Mouse (Mus musculus) heart, postnatal 0 days (tissue): ENCODE results near the gene Tmem255a. TPM values are rescaled to one million over a fixed set of nuclear protein-coding genes. Genes with fewer than 3 reads are reported as not detected.

Source experiments
- ATAC-seq: fragments of 200-750 bp; cut with Nextera tagmentation; 2 replicates; pipeline ENCODE4 v1.8.0; 2017; ENCODE audit warnings: low read depth, moderate number of reproducible peaks, moderate library complexity; ENCODE audit not compliant: insufficient read depth
- DNase-seq: peaks from one replicate; pipeline ENCODE4 v3.0.0-alpha.2; 2016; ENCODE audit warnings: low spot score
- H3K27ac ChIP-seq: fragments of 300-500 bp; sonication (generic); 2 replicates; pipeline ENCODE4 v1.5.1; 2014; ENCODE audit warnings: low read depth, mild to moderate bottlenecking
- H3K27me3 ChIP-seq: fragments of 300-500 bp; sonication (generic); 2 replicates; pipeline ENCODE4 v1.6.1; 2014; ENCODE audit warnings: low read length, mixed read lengths; ENCODE audit not compliant: control insufficient read depth, insufficient read depth
- H3K36me3 ChIP-seq: fragments of 300-500 bp; sonication (generic); replicated peaks from 2 replicates; pipeline ENCODE4 v1.6.1; 2014; ENCODE audit warnings: low read length, mixed read lengths; ENCODE audit not compliant: control insufficient read depth, insufficient read depth
- H3K4me1 ChIP-seq: fragments of 300-500 bp; sonication (generic); 2 replicates; pipeline ENCODE4 v1.6.1; 2014; ENCODE audit warnings: antibody characterized with exemption; ENCODE audit not compliant: control insufficient read depth, insufficient read depth
- H3K4me2 ChIP-seq: fragments of 300-500 bp; sonication (generic); 2 replicates; pipeline ENCODE4 v1.6.1; 2014; ENCODE audit warnings: low read depth, mild to moderate bottlenecking, low read length, moderate library complexity
- H3K4me3 ChIP-seq: fragments of 300-500 bp; sonication (generic); 2 replicates; pipeline ENCODE4 v1.5.1; 2014; ENCODE audit warnings: low read depth, low read length
- H3K9ac ChIP-seq: fragments of 300-500 bp; sonication (generic); replicated peaks from 2 replicates; pipeline ENCODE4 v1.6.1; 2014; ENCODE audit warnings: low read depth, low read length, mixed read lengths
- H3K9me3 ChIP-seq: fragments of 300-500 bp; sonication (generic); replicated peaks from 2 replicates; pipeline ENCODE4 v1.6.1; 2016; ENCODE audit warnings: low read length; ENCODE audit not compliant: control insufficient read depth
- CTCF ChIP-seq: IDR thresholded peaks from 2 replicates; pipeline ENCODE4 v1.5.1; 2016; ENCODE audit warnings: antibody characterized with exemption, control low read depth, low read depth
- EP300 ChIP-seq: IDR thresholded peaks from 2 replicates; pipeline ENCODE4 v1.6.1; 2016; ENCODE audit warnings: antibody characterized with exemption, low read depth
- WGBS: fragments of 180-500 bp; shearing (Covaris S2); extraction: QIAGEN DNeasy Blood & Tissue Kit; methylation state at CpG from one replicate; pipeline ENCODE4 v1.1.7; 2014; 5-methylcytosine and 5-hydroxymethylcytosine counted together
- polyA plus RNA-seq: library from polyadenylated mRNA; unstranded; fragments of >200 nt; fragmentation: Nextera tagmentation; extraction: Ambion mirVana; gene quantifications from 2 replicates; pipeline ENCODE4 v1.2.1, GENCODE M21; 2015
- total RNA-seq: library from RNA; depleted of rRNA; stranded (reverse); fragments of >200 nt; gene quantifications from 2 replicates; pipeline ENCODE4 v1.2.3, GENCODE M21; 2014; ENCODE audit warnings: low replicate concordance; rRNA removed

Gene Tmem255a
- total RNA-seq (15.7 and 31.9 TPM in 2 replicates), polyA plus RNA-seq (23.0 and 23.4 TPM in 2 replicates)

DNA sequence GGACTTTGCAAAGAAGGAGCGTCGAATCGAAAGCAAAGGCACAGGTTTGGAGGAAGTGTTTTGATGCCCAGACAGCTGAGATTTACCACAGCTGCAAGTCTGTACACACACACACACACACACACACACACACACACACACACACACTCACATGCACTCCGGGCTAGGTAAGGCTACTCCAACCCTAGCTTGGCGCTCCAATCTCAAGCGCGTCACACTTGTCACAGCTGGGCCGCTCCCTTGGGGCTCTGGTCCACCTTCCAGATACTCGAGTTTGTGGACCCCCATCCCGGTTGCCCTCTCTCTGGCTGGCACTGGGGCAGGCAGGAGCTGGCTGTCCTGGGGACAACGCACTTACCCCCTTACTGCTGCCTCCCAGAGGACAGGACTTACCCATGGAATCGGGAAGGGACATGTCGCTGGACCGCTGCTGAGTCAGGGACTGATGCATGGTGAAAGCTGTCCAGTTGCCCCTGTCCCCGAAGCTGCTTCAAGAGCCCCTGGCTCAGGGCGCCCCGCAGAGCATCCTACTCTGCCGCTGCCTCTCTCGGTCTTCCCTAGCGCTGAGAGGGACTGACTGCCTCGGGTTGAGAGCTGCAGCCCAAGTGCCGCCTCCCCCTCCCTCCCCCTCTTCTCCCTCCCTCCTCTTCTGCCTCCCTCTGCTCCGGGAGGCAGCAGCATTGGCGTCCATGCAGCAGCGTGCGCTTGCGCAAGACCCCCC is at the start of gene Tmem255a:
Gene Tmem255a (minus strand): TSS at position 589 of the 721 bp plus-strand sequence.
- Histone ChIP-seq H3K27me3 (0 out of 2 replicates have a peak, but pooled peaks cover 4% of the 10 kb centered on the region), H3K9ac (no peak within 1 kb of the TSS; the same call in 1 of the 2 replicates), H3K27ac (peak within 1 kb of the TSS; percentile 48; the same call in 1 of the 2 replicates), H3K4me3 (peak within 1 kb of the TSS; percentile 50), H3K4me2 (peak within 1 kb of the TSS; percentile 66), H3K4me1 (no peaks in the 10 kb centered on the region), H3K36me3 (no peaks in the 10 kb centered on the region), H3K9me3 (no peaks in the 10 kb centered on the region)
- TF ChIP-seq CTCF (no peak), EP300 (no peak)
- DNase-seq, result no peak
- 23% methylated on average over 25 of the region's 27 CpGs for WGBS
- peak; percentile 59 for ATAC-seq

GRCm38 (mm10) chrX:38259610-38260009 is 7.4 kb upstream of the Tmem255a start:
- Histone ChIP-seq H3K9me3 (no peaks in the 10 kb centered on the region), H3K4me2 (no peak overlapping the region), H3K9ac (no peak overlapping the region), H3K4me3 (no peak overlapping the region), H3K4me1 (no peaks in the 10 kb centered on the region), H3K36me3 (no peaks in the 10 kb centered on the region), H3K27me3 (no peaks in the 10 kb centered on the region), H3K27ac (no peak overlapping the region)
- ATAC-seq (no peak), DNase-seq (peak; percentile 8)
- peak; percentile 38 for TF ChIP-seq CTCF
- TF ChIP-seq EP300, result no peak
- WGBS, result 21% methylated on average over 2 of the region's 2 CpGs

- Histone ChIP-seq H3K4me1 (no peaks in the 10 kb centered on the region), H3K9me3 (no peaks in the 10 kb centered on the region), H3K27me3 (0 out of 2 replicates have a peak, but pooled peaks cover 4% of the 10 kb centered on the region), H3K36me3 (no peaks in the 10 kb centered on the region), H3K4me3 (peak overlapping the region; percentile 50), H3K9ac (no peak overlapping the region), H3K4me2 (peak overlapping the region; percentile 66), H3K27ac (no peak overlapping the region)
- peak; percentile 19; the same call in 1 of the 2 replicates for TF ChIP-seq CTCF
- TF ChIP-seq EP300, result no peak
- ATAC-seq, result peak; percentile 52; the same call in 1 of the 2 replicates
- 13% methylated on average over 18 of the region's 18 CpGs for WGBS
- DNase-seq, result peak; percentile 10
These were observed 1.8 kb downstream of the Tmem255a start for GRCm38 (mm10) chrX:38250352-38250950.

- Histone ChIP-seq H3K4me1 (no peaks in the 10 kb centered on the region), H3K9ac (no peak overlapping the region), H3K4me2 (peak overlapping the region; percentile 66), H3K27ac (no peak overlapping the region), H3K27me3 (0 out of 2 replicates have a peak, but pooled peaks cover 4% of the 10 kb centered on the region), H3K9me3 (no peaks in the 10 kb centered on the region), H3K36me3 (no peaks in the 10 kb centered on the region), H3K4me3 (peak overlapping the region; percentile 50; the same call in 1 of the 2 replicates)
- DNase-seq, result peak; percentile 17
- WGBS, result 13% methylated on average over 15 of the region's 16 CpGs
- TF ChIP-seq EP300 (no peak), CTCF (peak; percentile 72)
- peak; percentile 25; the same call in 1 of the 2 replicates for ATAC-seq
These were observed 2.4 kb downstream of the Tmem255a start for GRCm38 (mm10) chrX:38249640-38250351.

DNA sequence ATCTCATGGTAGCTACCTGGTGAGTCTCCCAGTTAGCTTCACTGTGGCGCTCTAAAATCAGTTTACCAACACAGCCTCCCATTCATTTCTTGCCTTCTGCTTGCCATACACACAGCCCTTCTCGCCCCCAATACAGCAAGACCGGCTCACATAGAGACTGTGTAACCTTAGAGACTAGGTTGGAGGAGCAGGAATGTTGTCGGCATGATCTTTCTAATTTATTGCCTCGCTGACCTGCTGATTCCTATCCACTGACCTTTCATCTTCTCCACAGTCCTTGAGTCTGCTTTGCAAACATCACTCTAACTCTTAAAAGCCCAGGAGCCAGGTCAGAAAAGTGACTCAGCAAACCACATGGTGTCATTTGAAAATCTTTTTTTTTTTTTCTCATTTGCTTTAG is 4.6 kb downstream of the Tmem255a start:
- DNase-seq (no peak), ATAC-seq (no peak)
- TF ChIP-seq CTCF (no peak), EP300 (no peak)
- Histone ChIP-seq H3K27ac (no peak overlapping the region), H3K27me3 (0 out of 2 replicates have a peak, but pooled peaks cover 4% of the 10 kb centered on the region), H3K9me3 (no peaks in the 10 kb centered on the region), H3K4me1 (no peaks in the 10 kb centered on the region), H3K4me2 (no peak overlapping the region), H3K4me3 (no peak overlapping the region), H3K36me3 (no peaks in the 10 kb centered on the region), H3K9ac (no peak overlapping the region)
- WGBS, result 49% methylated on average over 5 of the region's 5 CpGs
